Mouse (Mus musculus): Measurements from ENCODE around the gene Bcl11a.

Bcl11a gene

DNA sequence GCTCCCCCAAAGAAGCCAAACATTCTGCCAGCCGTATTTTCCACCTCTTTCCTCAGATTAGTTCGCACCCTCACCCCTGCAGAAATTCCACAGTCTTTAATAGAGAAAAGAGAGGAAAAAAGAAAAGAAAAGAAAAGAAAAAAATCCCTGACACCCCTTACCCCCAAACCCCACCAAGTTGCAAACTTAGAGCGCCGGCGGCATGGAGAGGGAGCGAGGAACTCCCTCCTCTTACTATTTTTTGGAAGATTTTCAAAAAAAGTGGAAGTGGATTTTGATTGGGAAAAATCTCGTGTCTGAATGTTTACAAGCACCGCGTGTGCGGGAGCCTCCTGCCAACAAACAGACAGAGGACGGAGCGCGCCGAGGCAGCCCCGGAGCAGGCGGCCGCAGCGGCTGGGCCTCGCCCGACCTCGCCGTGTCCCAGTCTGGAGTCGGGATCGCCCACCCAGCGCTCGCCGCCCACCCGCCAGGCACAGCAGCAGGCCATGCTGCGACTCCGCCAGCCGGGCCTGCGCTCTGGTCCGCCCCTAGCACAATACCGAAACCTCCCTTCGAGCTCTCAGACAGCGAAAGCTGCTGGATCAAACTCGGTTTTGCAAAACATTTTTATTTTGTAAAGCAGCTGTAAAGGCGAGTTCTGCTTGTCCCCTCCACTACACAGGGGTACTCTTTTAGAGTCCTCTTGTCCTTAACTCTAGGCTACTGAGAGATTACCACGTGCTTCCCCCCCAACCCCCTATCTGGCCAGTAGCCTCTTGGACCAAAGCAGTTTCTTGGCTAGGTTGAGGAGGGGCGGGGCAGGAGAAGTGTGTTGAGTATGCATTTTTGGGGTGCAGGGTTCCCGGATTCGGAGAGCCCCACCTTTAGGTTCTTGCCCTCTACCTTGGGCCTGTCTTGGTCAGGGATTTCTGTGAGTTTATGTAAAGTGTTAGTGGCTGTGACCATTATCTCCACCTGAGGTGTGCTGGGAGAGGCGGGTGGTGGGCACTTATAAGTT, 1.8 kb downstream of the Bcl11a start:
- peak; percentile 55 to 68 for DNase-seq (ENCODE audit: low spot score in 2 of 2)

DNA sequence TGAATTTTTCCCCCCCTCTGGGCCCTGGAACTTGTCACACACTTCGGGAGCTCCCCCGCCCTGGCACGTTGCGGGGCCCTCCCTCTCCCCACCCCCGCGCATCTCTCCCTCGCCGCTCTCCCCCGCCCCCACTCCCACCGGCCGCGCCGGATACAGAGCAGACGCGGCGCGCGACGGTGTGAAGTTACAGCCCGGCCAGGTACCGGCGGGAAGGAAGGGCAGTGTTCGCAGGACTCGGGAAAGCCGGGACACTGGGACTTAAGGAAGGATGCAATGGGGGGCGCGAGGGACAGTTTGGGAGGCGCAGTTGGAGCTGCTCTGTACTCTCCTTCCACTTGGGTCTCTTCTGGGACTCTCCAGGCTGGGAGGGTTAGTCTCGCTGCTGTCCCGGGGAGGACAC, 2.7 kb downstream of the Bcl11a start:
- peak; percentile 69 to 74 for DNase-seq (ENCODE audit: low spot score in 2 of 2)

DNA sequence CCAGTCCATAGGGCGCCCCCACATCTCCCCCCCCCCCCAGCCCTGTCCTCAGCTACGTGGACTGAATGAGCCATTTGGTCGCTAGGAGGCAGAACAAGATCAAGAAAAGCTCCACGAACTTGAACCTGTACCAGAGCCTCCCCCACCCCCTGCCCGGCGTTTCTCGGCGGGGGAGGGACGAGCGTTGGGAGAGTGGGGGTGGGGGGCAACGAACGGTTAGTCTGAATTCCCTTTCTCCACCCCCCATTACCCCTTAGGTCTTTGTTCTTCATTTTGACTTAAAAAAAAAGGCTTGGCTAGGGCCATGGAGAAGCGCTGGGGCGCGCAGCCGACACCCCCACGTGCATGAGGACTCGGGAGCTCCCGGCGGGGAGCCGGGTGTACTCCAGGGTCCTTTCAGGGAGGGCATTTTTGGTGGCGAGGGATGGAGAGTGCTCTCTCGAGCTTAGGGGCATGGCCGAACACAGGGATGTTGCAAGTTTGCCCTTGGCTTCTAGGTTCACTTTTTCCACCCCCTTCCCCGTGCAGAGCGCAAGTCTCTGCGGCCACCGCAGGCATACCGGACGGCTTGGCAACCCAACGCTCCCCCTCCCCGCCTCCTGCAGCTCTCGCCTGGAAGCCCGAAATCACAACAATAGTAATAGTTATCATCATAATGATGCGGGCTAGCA, 3.3 kb downstream of the Bcl11a start:
- peak; percentile 82 to 85 for DNase-seq (ENCODE audit: low spot score in 2 of 2)

DNA sequence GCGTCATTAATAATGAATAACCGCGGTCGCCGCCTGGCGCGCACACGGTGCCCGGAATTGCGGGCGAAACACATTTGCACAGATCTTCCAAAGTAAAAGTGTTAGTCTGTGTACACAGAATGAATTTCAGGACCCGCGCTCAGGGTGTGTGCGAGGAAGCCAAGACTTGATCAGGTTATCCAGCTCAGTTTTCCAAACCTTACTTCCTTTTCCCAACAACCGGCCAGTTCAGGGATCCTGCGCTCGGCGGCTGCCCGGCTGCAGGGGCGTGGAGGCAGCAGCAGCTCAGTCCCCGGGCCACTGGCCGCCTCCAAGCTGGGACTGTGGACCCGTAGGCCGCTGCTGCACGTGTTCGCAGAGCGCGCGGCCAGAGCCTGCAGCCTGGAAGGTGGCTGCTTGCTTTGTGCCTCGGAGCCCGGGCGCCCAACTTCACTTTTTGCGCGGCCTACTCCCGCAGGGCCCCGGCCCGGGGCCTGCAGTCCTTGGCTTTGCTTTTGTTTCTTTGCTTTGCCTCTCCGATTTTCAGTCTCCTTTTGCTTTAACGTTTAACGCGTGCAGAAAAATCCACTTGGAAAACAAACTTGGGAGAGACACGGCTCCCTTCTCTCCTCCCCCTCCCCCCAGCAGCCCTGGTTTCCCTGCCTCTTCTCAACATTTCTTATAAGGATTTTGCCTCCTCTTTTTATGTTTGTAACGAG, 4.0 kb downstream of the Bcl11a start:
- DNase-seq (ENCODE audit: low spot score in 2 of 2), result peak; percentile 57 to 60

DNA sequence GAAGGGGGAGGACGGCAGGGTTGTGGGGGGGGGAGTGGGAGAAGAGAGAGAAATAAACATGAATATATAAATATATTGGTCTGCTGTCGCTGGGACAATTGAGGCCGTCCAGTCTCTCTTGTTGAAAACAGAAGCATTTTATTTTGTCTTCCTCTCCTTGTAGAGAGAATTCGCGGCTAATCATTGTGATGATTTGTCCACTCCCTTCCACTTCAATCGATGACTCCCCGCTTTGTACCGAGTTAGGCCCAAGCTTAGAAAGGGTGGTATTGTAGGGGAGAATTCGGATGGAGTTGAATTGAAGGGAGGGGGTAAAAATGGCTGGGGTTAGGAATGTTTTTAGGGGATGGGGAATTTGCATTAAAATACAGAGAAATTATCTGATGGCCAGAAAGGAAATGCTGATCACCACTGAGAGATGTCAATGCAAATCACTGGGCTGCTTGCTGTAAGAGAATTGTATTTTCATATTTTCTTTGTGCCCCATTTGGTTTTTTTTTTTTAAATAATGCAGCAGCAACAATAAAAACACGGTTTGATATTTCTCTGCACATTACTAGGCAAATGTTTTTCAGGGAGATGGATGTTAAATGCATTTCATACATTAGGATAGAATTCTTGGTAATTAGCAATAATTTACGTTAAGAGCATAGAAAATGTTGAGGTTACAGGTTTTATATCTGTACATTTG, 4.7 kb downstream of the Bcl11a start:
- DNase-seq (ENCODE audit: low spot score in 2 of 2), result no peak

DNA sequence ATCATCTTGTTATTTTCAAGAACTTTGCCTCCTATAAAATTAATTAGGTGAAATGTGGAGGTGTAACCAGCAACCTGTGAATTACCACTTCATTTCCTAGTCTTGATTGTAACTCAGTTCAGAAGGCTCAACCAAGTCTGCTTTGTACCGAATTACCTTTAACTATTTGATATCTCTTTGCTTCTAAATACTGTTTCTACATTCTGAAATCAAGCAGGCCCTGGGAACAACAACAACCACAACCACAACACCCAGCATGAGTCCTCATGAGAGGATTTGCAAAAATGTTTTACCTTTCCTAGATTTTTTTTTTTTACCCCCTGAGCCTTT, 5.2 kb downstream of the Bcl11a start:
- DNase-seq (ENCODE audit: low spot score in 2 of 2), result no peak

DNA sequence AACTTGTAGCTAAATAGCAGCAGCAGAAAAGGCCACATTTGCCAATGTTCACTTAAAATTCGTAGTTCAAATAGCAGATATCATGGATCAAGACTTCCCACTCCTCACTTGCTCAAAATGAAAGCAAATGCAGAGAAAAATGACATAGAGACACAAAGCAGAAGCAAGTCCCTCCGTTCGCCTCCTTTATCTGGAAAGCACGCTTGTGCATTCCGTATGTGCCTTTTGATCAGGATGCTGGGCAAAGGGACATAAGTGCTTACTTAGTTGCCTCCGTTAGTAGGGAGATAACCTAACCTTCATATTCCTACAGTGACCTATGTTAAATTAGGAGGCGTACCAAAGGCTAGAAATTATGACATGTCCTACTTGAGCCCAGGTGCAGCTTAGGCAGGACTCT, 5.6 kb downstream of the Bcl11a start:
- no peak for DNase-seq (ENCODE audit: low spot score in 2 of 2)

DNA sequence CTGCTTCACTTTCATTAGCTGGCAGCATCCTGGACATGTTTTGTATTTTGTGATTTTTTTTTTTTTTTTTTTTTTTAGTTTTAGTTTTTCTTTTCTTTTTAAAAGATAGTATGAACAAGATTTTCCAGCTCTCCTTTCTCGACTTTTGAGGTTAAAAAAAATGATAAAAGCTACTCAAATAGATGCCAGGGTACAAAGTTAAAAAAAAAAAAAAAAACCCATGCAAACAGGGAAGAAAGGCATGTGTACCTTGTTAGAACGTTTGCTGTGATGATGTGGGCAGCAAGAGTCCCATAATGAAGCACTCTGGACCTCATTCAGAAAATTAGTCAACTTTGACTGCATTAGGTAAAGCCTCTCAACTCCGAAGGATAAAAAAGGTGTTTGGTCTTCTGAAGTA, 6.2 kb downstream of the Bcl11a start:
- no peak for DNase-seq (ENCODE audit: low spot score in 2 of 2)

DNA sequence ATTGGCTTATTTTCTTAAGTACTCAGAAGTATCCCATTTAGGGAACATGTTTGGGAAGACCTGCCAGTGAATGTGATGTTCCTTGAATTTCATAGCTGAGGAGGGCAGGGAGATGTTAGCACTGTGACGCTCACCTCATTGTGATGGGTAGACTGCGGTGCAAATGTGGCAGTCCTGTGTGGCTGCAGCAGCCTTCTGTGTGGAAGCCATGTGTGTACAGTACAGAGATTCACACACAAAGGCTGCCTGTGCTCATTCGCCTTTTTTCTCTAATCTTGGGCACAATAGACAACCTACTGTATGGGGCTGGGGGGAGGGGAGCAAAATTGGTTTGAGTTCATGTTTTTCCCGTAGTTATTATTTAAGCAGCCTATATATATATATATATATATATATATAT, 6.7 kb downstream of the Bcl11a start:
- DNase-seq (ENCODE audit: low spot score in 2 of 2), result no peak

DNA sequence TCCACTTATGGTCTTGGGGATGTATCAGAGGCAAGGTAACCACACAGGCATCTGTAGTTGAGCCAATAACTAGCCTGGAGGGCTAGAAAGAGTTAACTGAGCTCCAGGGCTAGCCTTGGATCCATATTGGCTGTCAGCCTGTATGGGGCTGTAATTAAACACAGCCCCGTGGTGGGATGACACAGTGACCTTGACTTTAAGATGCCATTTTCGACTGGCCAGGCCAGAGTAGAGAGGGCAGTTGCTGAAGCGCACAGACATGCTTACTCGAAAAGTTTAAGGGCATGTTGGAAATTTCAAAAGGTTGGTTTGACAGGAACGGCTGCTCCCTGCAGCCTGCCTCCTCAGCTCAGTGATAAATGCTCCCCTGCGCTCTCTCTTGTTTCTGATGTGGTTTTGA, 8.1 kb downstream of the Bcl11a start:
- no peak for DNase-seq (ENCODE audit: low spot score in 2 of 2)

DNA sequence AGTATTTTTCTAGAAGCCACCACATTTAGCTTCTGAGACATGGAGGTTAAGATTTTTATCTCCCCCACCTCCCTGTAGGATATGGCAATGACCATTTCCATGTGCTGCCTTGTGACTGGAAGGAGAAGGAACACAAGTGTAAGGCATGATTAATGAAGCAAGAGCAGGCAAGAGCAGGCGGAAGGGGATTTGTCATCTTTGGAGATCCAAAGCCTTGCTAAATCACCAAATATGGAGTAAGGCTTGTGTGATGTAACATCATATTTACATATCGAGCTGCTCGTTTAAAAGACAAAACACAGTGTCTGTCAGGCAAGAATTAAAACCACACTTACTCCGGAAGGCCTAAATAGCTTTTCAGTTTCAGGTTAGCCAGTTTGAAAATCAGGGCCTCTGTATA, 9.2 kb downstream of the Bcl11a start:
- DNase-seq (ENCODE audit: low spot score in 2 of 2), result peak in 1 of 2 experiments; percentile 18

DNA sequence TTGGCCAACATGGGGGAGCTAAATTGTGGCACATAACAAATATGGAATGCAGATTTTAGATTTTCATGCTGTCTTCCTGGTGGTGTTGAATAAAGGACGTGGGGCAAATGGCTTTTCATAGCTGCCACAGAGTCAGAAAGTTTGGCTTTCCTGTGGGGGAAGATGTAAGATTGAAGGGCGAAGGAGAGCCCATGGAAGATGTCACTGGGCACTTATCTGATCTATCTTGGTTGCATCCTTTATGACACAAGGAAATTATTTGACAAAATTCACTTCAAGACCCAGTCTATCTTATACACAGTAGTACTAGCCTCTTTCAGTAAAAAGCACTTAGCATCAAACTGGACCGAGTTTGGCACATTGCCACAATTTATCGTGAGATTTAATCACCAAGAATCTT, 12.6 kb downstream of the Bcl11a start:
- no peak for DNase-seq (ENCODE audit: low spot score in 2 of 2)

DNA sequence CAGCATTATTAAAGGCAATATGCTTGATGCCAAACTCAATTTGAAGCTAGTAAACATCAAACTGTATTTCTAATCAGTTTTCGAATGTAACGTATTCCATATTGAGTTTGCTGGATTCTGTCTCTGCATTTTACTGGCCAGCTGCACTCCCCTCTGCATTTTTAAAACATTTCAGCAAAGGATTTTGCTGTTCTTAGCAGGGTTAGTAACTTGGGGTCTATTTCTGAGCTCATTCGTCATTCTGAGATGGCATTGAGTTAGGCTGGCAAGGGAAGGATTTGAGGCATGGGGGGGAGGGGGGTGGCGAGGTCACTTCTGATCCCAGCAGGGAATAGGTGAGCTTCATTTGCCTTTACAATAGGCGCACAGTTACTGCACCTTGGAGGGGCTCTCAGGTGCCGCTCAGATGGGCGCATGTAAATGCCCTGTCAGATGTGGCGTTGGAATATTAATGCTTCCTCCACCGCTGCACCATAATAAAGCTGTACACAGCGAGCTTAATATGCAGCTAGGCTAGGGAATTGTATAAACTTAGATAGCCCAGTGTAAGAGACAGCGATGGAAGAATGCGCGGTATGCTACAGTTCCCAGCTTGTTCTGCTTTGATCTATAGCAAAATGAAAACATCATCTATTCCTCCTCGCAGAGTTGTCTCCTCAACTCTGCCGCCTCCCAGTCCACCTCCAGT, 13.7 kb downstream of the Bcl11a start:
- no peak for DNase-seq (ENCODE audit: low spot score in 2 of 2)

DNA sequence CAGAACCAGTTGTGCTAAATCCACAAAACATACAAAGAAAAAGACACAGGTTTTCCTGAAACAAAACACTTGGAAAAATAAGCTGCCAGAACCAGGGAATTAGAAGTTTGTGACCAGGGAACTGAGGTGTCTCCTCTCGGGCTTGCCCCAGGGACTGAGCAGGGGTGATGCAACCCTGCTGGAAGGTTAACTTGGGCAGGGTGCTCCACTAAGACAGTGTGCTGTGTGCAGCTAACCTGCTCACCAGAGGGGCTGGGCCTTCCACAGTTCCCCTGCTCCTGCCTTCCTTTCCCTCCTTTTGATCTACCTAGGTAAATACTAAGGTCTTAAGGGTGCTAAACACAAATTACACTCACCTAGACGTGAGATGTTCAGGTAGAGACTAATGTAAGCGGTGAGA, 14.8 kb downstream of the Bcl11a start:
- DNase-seq (ENCODE audit: low spot score in 2 of 2), result no peak

DNA sequence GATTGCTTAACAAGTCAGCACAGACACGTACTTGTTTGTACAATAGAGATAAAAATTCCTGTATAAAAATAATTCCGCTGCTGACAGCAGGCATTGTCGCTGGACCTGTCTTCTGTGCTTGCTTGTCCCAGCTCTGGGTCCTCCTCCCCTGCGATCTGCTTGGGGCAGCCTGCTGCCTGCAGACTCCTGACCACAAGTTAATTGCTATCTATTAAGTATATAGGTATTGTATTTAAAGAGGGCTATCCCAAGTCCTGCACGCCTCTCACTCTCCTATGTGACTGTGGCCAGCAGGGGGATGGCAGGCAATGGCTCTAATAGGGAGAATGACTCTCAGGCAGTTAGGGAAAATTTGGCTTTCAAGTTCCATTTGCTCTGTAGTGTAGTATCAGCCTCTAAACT, 16.2 kb downstream of the Bcl11a start:
- DNase-seq (ENCODE audit: low spot score in 2 of 2), result no peak

DNA sequence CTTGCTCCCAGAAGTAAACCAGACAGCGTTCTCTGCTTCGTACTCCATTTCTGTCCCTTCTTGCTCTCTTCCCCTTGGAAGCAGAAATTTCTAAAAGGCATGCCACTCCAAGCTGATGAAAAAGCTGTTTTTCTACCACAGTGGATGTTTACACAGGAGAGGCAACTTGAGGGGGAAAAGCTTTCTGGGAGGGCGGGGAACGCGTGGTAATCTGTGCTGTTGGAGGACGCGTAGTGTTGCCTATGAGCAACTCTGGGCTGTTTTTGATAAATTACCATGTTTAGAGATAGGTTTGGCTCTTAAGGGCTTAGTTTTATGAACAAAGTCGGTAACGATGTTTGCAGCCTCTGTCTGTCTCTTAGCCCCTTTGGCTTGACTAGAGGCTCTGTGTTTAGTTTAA, 17.4 kb downstream of the Bcl11a start:
- no peak for DNase-seq (ENCODE audit: low spot score in 2 of 2)

DNA sequence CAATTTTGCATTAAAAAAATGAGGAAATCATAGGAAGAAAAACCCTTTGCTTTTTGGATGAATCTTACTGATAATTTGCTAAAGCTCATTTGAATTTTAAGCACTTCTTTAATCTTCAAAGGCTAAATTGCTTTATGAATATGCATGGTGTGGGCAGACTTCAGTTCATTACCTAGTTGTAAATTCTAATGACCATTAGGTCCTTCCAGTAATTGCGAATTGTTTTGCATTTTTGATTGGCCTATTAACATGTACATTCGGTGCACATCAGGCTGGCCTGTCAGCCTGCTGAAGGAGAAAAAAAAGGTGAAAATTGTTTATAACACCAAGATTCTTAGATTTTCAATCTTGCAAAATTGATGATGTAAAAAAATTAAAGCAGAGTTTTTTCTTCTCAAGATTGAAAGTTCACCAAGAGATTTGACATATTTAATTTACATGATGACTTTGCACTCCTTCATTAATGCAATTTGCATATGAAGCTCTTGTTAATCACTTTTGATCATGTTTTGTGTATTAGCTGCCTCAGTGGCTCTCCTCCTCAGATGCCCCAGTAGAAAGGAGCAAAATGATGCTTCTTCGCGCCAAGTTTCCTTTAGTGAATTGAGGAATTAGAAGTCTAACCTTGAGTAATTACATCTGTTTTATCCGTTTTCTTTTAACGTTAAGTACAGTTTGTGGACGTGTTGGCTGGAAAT, 17.9 kb downstream of the Bcl11a start:
- no peak for DNase-seq (ENCODE audit: low spot score in 2 of 2)

DNA sequence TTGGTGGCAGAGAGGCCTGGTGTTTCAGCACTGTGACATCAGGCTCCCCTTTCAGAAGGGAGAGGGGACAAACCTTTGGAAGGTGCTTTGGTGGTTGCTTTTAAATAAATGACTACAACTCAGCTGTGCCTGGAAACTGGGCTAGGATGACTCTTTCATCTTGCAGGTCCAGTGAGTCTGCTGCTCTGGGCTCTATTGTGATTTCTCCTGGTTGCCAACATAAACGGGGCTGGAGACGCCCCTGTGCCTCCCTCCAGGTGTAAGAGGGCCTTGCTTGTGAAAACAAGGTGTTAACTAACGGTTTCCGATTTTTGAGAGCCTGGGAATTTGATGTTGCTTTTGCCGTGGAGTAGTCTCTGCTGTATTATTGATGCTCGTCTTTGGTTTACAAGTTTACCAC, 18.6 kb downstream of the Bcl11a start:
- no peak for DNase-seq (ENCODE audit: low spot score in 2 of 2)

DNA sequence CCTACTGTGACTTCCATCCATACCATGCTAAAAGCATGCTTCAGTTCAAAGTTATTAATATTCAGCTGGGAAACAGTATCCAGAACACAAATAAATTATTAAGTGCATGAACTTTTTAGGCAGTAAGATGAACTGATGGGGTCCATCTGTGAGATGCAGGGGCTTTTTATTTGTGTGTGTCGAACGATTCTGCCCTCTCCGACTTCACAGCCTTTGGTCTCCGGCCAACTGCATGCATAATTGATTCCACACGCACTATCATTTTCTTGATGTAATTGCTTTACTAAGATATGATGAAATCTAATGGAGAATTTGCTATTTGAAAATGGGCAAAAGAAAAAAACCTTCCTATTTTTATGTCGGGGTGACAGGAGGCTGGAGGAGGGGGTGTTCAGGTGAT, 19.2 kb downstream of the Bcl11a start:
- no peak for DNase-seq (ENCODE audit: low spot score in 2 of 2)

DNA sequence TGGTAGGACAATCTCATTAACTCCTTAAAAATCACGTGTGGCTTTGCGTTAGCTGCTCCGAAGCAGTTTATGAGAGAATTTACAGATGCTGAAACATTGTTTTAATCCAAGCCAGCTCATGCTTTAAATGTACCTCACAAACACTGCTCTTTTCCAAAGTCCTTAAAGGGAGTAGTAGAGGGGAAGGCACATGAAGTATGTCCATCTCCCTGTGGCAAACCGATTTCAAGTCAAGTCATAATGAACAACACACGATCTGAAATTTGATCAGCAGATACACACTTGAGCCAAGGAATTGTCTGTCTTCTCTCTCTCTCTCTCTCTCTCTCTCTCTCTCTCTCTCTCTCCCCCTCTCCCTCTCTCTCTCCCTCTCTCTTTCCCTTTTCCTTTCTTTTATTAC, 20.2 kb downstream of the Bcl11a start:
- no peak for DNase-seq (ENCODE audit: low spot score in 2 of 2)

DNA sequence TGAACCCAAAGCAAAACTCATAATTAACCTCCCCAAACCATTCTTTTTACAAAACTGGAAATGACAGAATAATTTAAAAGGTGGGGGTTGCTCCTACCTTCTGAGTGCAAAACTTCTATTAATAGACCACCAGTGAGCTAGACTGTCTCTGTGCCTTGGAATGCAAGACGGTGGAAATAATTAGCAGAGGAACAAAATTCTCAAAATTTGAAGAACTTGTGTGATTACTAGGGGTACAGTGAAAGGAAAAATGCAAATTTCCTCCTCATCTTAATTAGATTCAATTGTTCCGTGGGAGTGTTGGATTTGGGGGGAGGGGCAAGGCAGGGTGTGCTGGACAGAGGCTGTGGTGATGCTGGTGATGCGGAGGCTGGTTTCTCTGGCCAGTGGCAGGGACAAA, 20.8 kb downstream of the Bcl11a start:
- peak in 1 of 2 experiments; percentile 4 for DNase-seq (ENCODE audit: low spot score in 2 of 2)

Measured in spleen, postnatal 36 days (tissue).